Mouse (Mus musculus): ENCODE data around the gene Gpm6a. TPM values are rescaled to one million over a fixed set of nuclear protein-coding genes. Genes with fewer than 3 reads are reported as not detected.

The Gpm6a gene
- polyA plus RNA-seq (2012; ENCODE audit: insufficient read depth, insufficient read length, missing spikeins): 0.71 and 1.1 TPM in 2 replicates

GRCm38 (mm10) chr8:54954741-54955455, at the start of gene Gpm6a:
TSS of gene Gpm6a (plus strand) at chr8:54954843.
- H3K4me1 ChIP-seq (ENCODE audit: control insufficient read depth, insufficient read depth, insufficient read length, low read length): no peaks in the 10 kb centered on the region

GRCm38 (mm10) chr8:54912891-54913290, 41.8 kb upstream of the Gpm6a start:
- H3K4me3 ChIP-seq (ENCODE audit: insufficient read depth, low read depth, low read length): no peak overlapping the region
- no peaks in the 10 kb centered on the region for H3K4me1 ChIP-seq (ENCODE audit: control insufficient read depth, insufficient read depth, insufficient read length, low read length)
- H3K27ac ChIP-seq (replicated peaks; ENCODE audit: low read depth, low read length): no peak overlapping the region

More at GRCm38 (mm10) chr8:54954741-54955455, at the start of gene Gpm6a:
- no peak within 1 kb of the TSS for H3K27ac ChIP-seq (replicated peaks; ENCODE audit: low read depth, low read length)
- H3K4me3 ChIP-seq (ENCODE audit: insufficient read depth, low read depth, low read length): no peak within 1 kb of the TSS

DNA sequence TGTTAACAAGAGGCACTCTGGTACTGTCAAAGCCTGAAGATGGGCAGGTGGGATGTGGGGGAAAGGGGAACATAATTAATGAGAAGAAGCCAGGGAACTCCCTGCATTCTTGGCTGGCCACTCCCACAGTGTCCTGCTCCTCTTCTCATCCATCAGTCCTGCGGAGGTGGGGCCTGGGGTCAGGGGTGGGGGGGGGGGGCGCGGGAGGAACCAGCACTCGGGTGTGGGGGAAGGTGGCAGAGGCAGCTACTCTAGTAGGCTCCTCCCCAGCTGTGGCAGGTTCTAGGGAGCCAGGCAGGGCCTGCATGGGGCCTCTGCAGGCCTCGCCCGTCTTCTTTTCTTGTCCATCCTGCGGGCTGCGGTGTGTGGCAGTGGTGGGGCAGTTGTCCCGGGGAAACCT, 36.9 kb upstream of the Gpm6a start:
- H3K4me1 ChIP-seq (ENCODE audit: control insufficient read depth, insufficient read depth, insufficient read length, low read length): no peaks in the 10 kb centered on the region
- H3K27ac ChIP-seq (replicated peaks; ENCODE audit: low read depth, low read length): no peak overlapping the region
- H3K4me3 ChIP-seq (ENCODE audit: insufficient read depth, low read depth, low read length): no peak overlapping the region

DNA sequence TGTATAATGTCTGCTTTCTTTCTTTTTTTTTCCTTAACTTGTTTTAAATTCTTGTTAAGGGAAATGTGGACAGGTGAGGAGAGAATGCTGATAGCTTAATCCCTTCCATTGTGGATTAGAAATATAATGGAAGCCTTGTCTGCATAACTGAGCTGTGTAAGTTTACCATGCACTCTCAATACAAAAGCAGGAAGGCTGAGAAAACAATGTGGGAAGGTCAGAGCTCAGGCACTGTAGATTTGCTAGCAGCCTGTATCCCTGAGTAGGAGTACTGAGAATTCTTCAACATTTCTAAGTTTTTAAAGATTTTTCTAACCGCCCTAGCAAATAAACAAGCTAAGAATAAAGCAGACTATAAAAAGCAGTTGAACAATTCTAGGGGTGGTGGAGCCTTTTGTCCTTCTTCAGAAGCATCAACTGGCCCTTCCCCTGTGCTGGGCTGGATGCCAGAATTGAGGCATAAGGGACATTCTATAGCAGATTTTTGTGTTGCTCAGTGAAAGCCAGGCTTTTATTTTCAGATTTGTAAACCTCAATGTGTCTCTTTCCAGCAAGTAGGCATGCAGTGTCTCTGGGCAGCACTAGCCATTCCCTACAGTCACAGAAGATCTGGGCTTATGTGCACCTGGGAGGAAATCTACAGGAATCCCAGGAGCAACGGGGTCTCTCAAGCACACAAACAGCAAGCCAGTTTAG, 32.3 kb upstream of the Gpm6a start:
- H3K4me1 ChIP-seq (ENCODE audit: control insufficient read depth, insufficient read depth, insufficient read length, low read length): no peaks in the 10 kb centered on the region
- no peak overlapping the region for H3K27ac ChIP-seq (replicated peaks; ENCODE audit: low read depth, low read length)
- no peak overlapping the region for H3K4me3 ChIP-seq (ENCODE audit: insufficient read depth, low read depth, low read length)

- H3K27ac ChIP-seq (replicated peaks; ENCODE audit: low read depth, low read length): no peak overlapping the region
- H3K4me3 ChIP-seq (ENCODE audit: insufficient read depth, low read depth, low read length): no peak overlapping the region
- H3K4me1 ChIP-seq (ENCODE audit: control insufficient read depth, insufficient read depth, insufficient read length, low read length): no peaks in the 10 kb centered on the region
Measured at GRCm38 (mm10) chr8:54924936-54925335, 29.7 kb upstream of the Gpm6a start.

DNA sequence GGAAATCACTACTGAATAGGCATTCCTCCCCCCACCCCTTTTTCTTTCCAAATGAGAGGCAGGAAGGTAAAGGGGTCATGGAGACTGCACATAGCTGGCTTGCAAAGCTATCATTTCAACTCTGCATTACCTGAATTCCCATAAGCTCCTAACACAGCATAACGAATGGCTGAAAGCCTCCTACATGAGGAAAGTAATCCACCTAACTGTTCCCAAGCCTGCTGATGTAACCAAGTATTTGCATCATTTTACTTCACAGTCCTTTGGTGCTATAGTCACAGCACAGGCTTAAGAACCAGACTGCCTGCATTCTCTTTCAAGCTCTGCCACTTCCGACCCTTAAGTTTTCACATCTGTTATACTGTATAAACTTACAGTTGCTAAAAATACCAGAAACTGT, 22.3 kb upstream of the Gpm6a start:
- Histone ChIP-seq H3K27ac (replicated peaks; ENCODE audit: low read depth, low read length) (no peak overlapping the region), H3K4me1 (ENCODE audit: control insufficient read depth, insufficient read depth, insufficient read length, low read length) (no peaks in the 10 kb centered on the region), H3K4me3 (ENCODE audit: insufficient read depth, low read depth, low read length) (no peak overlapping the region)

DNA sequence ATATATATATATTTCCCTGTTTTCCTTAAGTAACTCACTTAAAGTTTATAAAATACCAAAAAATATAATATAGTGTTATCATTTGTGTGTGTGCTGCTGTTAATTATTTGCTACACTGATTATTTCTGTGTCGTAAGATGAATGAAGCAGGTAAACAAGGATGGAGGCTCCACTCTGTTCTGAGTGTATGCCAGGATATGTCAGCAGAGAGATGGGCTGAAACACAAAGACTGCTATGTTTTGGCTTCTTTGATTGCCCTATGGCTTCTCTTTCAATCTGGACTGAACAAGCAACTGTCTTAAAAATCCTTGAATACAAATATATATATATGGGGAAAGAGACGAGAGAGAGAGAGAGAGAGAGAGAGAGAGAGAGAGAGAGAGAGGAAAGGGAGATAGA, 1.3 kb upstream of the Gpm6a start:
- Histone ChIP-seq H3K27ac (replicated peaks; ENCODE audit: low read depth, low read length) (no peak overlapping the region), H3K4me1 (ENCODE audit: control insufficient read depth, insufficient read depth, insufficient read length, low read length) (no peaks in the 10 kb centered on the region), H3K4me3 (ENCODE audit: insufficient read depth, low read depth, low read length) (no peak overlapping the region)

GRCm38 (mm10) chr8:54954030-54954429, 613 bp upstream of the Gpm6a start:
- H3K27ac ChIP-seq (replicated peaks; ENCODE audit: low read depth, low read length): no peak overlapping the region
- H3K4me1 ChIP-seq (ENCODE audit: control insufficient read depth, insufficient read depth, insufficient read length, low read length): no peaks in the 10 kb centered on the region
- H3K4me3 ChIP-seq (ENCODE audit: insufficient read depth, low read depth, low read length): no peak overlapping the region

- no peak overlapping the region for H3K27ac ChIP-seq (replicated peaks; ENCODE audit: low read depth, low read length)
- H3K4me1 ChIP-seq (ENCODE audit: control insufficient read depth, insufficient read depth, insufficient read length, low read length): no peaks in the 10 kb centered on the region
- H3K4me3 ChIP-seq (ENCODE audit: insufficient read depth, low read depth, low read length): no peak overlapping the region
Measured at GRCm38 (mm10) chr8:54955456-54955800, 785 bp downstream of the Gpm6a start.

DNA sequence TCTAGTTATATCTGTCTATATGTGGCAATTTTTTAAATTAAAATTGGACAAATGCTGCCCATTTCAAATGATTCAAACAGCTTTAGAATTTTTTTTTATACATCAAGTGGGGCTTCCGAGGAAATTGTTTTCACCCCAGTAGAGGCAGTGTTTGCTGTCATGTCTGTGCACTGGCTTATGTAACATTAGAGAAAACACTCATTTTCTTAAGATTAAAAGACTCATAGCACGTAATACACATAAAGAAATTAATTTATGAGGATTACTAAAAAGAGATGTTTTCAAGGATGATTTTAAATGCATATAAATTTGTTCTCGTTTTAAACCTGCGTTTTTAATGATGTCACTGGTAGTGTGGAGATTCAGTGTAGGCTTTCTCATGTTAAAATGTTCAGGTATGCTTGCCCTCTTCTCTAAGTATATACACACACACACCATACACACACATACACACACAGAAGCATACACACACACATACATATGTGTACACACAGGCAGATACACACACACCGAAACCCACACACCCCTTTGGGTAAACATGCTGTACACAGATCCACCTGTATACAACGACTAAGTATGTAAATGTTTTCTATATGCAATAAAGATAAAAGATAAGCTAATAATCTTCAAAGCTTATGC, 1.4 kb downstream of the Gpm6a start:
- Histone ChIP-seq H3K27ac (replicated peaks; ENCODE audit: low read depth, low read length) (no peak overlapping the region), H3K4me3 (ENCODE audit: insufficient read depth, low read depth, low read length) (no peak overlapping the region), H3K4me1 (ENCODE audit: control insufficient read depth, insufficient read depth, insufficient read length, low read length) (no peaks in the 10 kb centered on the region)

GRCm38 (mm10) chr8:54956787-54957186, 2.1 kb downstream of the Gpm6a start:
- Histone ChIP-seq H3K27ac (replicated peaks; ENCODE audit: low read depth, low read length) (no peak overlapping the region), H3K4me1 (ENCODE audit: control insufficient read depth, insufficient read depth, insufficient read length, low read length) (no peaks in the 10 kb centered on the region), H3K4me3 (ENCODE audit: insufficient read depth, low read depth, low read length) (no peak overlapping the region)

- H3K4me3 ChIP-seq (ENCODE audit: insufficient read depth, low read depth, low read length): no peak overlapping the region
- no peaks in the 10 kb centered on the region for H3K4me1 ChIP-seq (ENCODE audit: control insufficient read depth, insufficient read depth, insufficient read length, low read length)
- H3K27ac ChIP-seq (replicated peaks; ENCODE audit: low read depth, low read length): no peak overlapping the region
Measured at GRCm38 (mm10) chr8:54957506-54957905, 2.9 kb downstream of the Gpm6a start.

DNA sequence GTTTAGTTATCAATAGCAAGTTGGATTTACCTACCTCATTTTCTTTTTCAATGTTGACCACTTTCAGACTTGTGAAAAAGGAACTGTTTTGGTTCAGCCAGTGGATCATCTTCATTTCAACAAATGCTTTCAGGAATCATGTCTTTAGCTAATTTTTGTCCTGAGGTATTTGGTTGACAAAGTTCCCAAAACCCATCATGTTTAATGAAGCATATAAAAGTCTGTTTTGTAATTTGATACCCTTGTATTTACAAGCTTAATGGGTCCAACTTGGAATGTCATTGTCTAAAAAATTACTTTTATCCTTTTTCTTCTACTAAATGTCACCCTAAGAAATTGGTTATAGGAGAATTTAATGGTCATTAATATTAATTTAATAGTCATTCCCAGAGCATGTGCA, 6.9 kb downstream of the Gpm6a start:
- no peak overlapping the region for H3K4me3 ChIP-seq (ENCODE audit: insufficient read depth, low read depth, low read length)
- H3K27ac ChIP-seq (replicated peaks; ENCODE audit: low read depth, low read length): no peak overlapping the region
- H3K4me1 ChIP-seq (ENCODE audit: control insufficient read depth, insufficient read depth, insufficient read length, low read length): no peaks in the 10 kb centered on the region

DNA sequence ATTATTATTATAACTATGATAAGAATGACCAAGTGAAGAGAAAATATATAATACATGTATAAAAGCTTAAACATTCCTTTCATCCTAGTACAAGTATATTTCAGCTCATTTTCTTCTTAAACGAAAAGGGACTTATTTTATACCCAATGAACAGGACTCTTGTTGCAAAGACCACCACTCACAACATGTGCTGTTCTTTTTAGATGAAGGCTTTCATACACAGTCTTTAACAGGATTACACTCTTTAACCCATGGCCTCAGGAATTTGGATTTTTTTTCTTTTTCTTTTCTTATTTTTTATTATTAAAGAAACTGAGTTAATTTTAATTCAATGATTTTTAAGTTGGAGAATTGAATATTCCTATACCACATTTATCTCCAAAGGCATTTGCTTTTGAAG, 20.4 kb downstream of the Gpm6a start:
- H3K27ac ChIP-seq (replicated peaks; ENCODE audit: low read depth, low read length): no peak overlapping the region
- no peaks in the 10 kb centered on the region for H3K4me1 ChIP-seq (ENCODE audit: control insufficient read depth, insufficient read depth, insufficient read length, low read length)
- H3K4me3 ChIP-seq (ENCODE audit: insufficient read depth, low read depth, low read length): no peak overlapping the region

- no peak overlapping the region for H3K4me3 ChIP-seq (ENCODE audit: insufficient read depth, low read depth, low read length)
- no peak overlapping the region for H3K27ac ChIP-seq (replicated peaks; ENCODE audit: low read depth, low read length)
- H3K4me1 ChIP-seq (ENCODE audit: control insufficient read depth, insufficient read depth, insufficient read length, low read length): no peaks in the 10 kb centered on the region
Measured at GRCm38 (mm10) chr8:54975506-54975905, 20.9 kb downstream of the Gpm6a start.

DNA sequence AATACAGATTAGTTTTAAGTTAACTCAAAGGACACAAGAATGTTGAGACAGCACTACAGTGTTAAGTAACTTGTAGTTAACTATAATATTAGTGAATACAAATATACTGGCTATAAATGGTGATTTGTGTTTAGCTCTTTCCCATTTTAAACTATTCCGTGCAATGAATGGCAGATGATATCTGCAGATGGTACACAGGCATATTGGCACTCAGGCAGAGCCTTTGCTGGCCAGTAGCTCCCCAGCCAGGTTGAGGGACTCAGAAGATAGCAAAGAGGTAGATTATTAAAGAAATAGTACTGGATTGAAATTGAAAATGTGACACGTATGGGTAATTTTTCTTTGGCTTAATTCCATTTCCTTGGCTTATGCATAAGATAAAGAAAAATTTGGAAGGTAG, 21.3 kb downstream of the Gpm6a start:
- Histone ChIP-seq H3K27ac (replicated peaks; ENCODE audit: low read depth, low read length) (no peak overlapping the region), H3K4me1 (ENCODE audit: control insufficient read depth, insufficient read depth, insufficient read length, low read length) (no peaks in the 10 kb centered on the region), H3K4me3 (ENCODE audit: insufficient read depth, low read depth, low read length) (no peak overlapping the region)

Data from brown adipose tissue, adult 24 weeks (tissue).